Mouse (Mus musculus) 3134 (cell line): ENCODE results near the gene Slc17a7.
"Not testable (repeated sequence)": the region's sequence is repeated elsewhere in the genome, so short reads cannot be mapped to it uniquely, and the experiment has no call there.

Source experiments
- DNase-seq: peaks from one replicate; pipeline ENCODE4 v3.0.0-alpha.2; 2011; ENCODE audit warnings: low spot score; ENCODE audit not compliant: insufficient read length; ENCODE audit errors: extremely low read depth

Slc17a7 gene

DNA sequence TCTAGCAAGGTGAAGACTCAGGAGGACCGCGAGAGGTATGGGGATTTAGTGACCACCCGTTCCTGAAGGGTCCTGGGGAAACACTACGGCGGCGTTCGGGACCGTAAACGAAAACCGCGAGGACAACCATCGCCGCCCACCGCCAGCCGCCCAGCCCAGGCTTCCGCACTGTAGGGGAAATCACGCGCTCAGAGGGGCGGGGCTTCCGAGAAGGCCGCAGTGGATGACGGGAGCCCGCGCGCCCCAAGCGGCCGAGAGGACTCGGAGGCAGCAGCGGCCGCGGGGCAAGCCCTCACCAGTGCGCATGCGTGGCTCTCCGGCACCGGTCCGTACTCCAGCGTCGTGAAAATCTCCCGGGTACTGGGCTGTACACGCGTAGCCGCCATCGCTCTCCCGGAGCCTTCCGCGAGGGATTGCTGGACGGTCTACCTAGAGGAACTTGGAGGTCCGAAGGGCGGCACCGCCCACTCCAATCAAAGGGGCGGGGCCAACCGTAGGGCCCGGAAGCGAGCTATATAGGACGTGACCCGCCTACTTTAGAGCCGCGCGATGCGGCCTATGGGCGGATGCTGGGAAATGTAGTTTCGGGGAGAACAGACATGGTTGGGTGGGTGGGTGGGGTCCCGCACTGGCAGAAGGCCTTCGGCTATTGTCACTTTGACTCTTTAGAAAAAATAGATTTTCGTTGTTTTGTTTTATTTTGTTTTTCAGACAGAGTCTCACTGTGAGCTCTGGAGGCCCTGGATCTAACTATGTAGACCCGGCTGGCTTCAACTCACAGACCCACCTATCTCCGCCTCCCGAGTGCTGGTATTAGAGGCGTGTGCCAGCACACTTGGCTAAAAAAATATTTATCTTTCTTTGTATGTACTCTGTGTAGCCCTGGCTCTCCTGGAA is 9.4 kb upstream of the Slc17a7 start, which contains the start of the genes Pih1d1 and Aldh16a1:
TSS of gene Pih1d1 (plus strand) at position 208 of the 897 bp plus-strand sequence.
TSS of gene Aldh16a1 (minus strand) at position 489 of the 897 bp plus-strand sequence.
- peak; percentile 96 for DNase-seq

DNA sequence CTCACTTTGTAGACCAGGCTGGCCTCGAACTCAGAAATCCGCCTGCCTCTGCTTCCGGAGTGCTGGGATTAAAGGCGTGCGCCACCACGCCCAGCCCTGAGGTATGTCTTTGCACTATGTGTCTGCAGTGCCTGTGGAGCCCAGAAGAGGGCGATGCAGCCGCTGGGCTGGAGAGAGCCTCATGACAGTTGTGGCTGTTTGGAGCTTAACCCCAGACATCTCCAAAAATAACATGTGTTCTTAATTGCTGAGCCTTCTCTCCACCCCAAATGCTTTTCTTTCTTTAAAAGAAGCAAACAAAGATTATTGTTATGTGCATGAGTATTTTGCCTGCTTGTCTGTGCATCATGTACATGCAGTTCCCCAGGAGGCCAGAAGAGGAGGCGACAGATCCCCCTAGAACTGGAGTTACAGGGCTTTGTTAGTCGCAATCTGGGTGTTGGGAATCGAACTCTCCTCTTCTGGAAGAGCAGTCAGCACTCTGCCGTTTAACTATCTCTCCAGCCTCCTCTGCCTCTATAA is 8.7 kb upstream of the Slc17a7 start:
- peak; percentile 69 for DNase-seq

DNA sequence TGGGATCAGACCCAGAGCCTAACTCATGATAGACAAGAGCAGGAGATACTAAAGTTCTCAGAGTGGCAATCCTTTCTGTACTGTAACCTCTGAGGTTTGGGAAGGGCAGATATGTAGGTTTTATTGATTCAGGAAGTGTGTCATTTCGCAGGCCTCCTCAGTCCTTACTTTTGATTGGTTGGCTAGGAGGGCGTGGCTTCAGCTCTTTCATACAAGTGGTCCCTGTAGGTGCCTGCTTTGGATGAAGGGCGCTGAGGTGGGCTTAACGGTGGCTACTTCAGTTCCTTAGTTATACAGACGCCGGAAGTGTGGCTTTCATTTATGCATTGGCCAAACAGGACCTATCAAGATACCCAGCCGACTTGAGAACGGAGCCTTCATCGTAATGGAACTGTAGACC is 8.2 kb upstream of the Slc17a7 start:
- DNase-seq: no peak

DNA sequence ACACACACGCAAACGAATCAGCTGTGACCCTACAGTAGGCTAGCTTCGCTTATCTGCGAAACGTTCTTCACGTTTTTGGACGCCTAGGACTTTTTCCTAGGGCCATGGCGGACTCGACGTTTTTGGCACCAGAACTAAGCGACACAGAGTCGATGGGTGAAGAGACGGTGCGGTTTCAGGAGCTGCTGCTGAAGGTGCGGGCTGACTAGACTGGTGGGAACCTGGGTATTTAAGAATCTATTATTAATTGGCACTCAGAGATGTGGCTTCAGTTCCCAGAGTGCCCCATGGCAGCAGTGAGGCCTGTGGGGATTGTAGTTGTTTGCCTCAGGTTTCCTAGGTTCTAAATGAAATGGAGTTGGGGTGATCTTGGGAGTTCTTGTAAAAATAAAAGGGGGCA is 7.5 kb upstream of the Slc17a7 start:
- DNase-seq: no peak

- no peak for DNase-seq
These were observed 6.3 kb upstream of the Slc17a7 start for GRCm38 (mm10) chr7:45157459-45157858.

GRCm38 (mm10) chr7:45158991-45159390 is 4.8 kb upstream of the Slc17a7 start:
- no peak for DNase-seq

DNA sequence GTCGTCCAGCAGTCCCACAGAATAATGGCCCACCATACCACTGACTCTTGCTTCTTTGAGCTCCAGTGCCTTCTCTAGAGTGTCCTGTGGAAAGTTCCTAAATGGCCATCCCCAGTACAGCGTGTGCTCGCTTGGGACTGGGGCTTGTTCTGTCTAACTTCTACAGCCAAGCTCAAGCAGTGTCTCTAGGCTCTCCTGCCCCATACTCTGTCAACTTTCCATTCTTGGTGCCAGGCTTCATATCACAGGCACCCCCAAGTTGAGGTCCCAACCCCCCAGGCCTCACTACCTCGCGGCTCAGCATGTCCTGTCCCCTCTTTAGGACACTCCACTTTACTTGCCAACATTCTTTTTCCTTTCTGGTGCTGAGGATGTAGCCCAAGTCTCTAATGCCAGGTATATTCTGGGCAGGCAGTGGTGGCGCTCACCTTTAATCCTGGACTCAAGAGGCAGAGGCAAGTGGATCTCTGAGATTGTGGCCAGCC is 3.4 kb upstream of the Slc17a7 start:
- DNase-seq: no peak

DNA sequence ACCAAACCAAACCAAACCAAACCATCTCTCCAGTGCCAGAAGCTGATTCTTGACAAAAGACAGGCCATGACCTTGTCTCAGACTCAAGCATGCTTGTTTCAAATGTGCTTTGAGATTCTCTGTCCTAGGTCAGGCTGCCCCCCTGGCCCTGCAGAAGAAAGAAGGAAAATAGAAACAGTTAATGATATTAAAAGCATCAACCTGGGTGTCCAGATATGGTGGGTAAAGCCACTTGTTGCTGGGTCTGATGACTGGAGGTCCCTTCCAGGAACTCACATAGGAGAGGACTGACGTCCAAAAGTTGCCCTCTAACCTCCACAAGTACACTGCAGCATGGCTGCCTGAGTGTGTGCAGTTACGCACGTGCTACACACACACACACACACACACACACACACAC is 2.9 kb upstream of the Slc17a7 start:
- DNase-seq: no peak

- peak; percentile 95 for DNase-seq
These were observed 1.9 kb upstream of the Slc17a7 start for GRCm38 (mm10) chr7:45161612-45162473.

DNA sequence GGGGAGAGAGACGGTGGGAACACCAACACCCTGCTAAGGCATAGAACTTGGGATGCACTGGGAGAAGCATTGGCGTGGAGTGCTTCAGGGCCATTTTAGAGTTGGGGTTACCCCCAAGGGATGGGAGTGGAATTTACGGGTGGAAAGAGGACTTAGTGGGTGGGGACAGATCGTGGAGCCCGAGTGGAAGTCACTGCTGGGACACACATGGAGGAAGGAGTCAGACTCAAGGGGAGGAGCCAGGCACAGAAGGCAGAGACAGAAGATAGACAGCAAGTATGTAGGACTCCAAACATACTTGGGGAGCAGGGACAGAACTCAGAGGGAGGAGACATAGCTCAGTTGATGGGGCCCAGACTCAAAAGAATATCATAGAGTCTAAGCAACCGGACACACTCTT is 1.2 kb upstream of the Slc17a7 start:
- no peak for DNase-seq

DNA sequence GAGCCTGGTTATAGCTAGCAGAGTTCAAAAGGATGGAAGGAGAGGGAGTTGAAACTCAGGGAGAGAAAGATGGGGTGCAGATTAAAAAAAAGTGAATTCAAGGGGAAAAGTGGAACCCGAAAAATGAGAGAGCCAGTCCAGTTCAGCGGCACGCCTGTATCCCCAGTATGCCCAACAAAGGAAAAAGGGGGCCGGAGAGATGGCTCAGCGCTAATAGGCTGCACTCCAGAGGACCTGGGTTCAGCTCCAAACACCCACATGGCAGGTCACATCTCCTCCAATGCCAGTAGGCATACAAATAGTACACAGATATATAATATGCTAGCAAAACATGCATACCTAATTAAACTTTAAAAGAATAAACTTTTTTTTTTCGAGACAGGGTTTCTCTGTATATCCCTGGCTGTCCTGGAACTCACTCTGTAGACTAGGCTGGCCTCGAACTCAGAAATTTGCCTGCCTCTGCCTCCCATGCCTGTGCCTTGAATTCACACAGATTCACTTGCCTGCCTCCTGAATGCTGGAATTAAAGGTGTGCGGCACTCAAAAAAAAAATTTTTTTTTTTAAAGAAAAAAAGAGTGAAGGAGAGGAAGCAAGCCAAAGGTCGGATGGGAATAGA is 643 bp upstream of the Slc17a7 start:
- DNase-seq: no peak

GRCm38 (mm10) chr7:45164833-45165232 is 1.1 kb downstream of the Slc17a7 start:
- no peak for DNase-seq

- DNase-seq: no peak
These were observed 2.0 kb downstream of the Slc17a7 start for GRCm38 (mm10) chr7:45165701-45166100.

- no peak for DNase-seq
These were observed 3.2 kb downstream of the Slc17a7 start for GRCm38 (mm10) chr7:45166950-45167401.

- DNase-seq: no peak
These were observed 4.2 kb downstream of the Slc17a7 start for GRCm38 (mm10) chr7:45167761-45168445.

DNA sequence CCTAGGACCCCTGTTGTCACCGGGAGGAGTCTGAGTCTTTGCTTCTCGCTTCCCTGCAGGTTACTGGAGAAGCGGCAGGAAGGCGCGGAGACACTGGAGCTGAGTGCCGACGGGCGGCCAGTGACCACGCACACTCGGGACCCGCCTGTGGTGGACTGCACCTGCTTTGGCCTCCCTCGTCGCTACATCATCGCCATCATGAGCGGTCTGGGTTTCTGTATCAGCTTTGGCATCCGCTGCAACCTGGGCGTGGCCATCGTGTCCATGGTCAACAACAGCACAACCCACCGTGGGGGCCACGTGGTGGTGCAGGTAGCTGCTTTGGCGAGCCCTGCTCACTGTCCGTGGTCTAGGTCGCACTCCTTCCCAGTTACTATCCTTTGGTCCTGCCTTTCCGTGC is 4.9 kb downstream of the Slc17a7 start:
- DNase-seq: no peak

DNA sequence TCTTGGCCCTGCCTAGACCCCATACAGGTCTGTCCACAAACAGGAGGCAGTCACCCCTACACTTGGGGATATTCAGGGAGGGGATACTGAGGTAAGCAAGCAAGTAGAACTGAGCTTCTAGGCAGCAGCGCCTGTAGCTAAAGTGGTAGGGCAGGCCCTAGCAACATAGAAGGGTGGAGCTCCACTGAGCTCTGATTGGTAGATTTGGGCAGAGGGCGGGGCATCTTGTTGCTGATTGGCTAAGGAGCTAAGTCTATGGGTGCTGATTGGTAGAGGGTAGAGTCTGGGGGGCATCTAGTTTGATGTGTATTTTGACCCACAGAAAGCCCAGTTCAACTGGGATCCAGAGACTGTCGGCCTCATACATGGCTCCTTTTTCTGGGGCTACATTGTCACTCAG is 5.7 kb downstream of the Slc17a7 start:
- no peak for DNase-seq

DNA sequence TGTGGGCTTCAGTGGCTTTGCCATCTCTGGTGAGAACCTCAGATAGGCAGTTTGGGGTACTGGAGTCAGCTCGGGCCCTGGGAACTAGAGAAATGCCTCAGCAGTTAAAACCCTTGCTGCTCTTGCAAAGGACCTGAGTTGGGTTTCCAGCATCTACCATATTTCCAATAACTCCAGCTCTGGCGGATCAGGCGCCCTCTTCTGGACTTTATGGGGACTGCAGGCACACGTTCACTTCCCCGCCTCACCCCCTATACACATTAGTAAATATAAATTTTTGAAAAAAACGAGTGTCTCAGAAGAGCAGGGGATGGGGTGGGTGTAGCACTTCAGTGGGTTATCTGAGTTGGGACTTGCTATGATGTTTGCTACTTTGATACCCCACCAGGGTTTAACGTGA is 9.2 kb downstream of the Slc17a7 start:
- DNase-seq: no peak

- not testable (repeated sequence) for DNase-seq
These were observed 10.0 kb downstream of the Slc17a7 start for GRCm38 (mm10) chr7:45173772-45174171.
